Mouse (Mus musculus) gastrocnemius, postnatal 14 days (tissue): ENCODE measurements at regions not wholly inside any gene's neighbourhood (a gene's known extent, or its start where the extent isn't known, plus 50 kb on each side); places are given as distances from the start of the nearest gene placed in this dataset.

ENCODE experiments used
- DNase-seq: peaks from one replicate; pipeline ENCODE4 v3.0.0; 2021; ENCODE audit warnings: mixed read lengths
- intact Hi-C: fragments of 180-260 bp; cut with DNase I; formaldehyde crosslinking; loops from one replicate; pipeline ENCODE4 v1.15.1; 2025; ENCODE audit warnings: low total_unique reads

- intact Hi-C loops: no loop called here
- DNase-seq: peak; percentile 44
Measured at GRCm38 (mm10) chr16:31592014-31592871, 71.0 kb upstream of the Dlg1 start.

- no peak for DNase-seq
- intact Hi-C loops: no loop called here
Measured at GRCm38 (mm10) chr16:31592973-31593683, 70.1 kb upstream of the Dlg1 start.

GRCm38 (mm10) chr16:31597965-31598364 lies 65.3 kb upstream of the Dlg1 start:
- DNase-seq: no peak
- intact Hi-C loops: no loop called here

- intact Hi-C loops: no loop called here
- DNase-seq: peak; percentile 74
Measured at GRCm38 (mm10) chr16:31598409-31598988, 64.7 kb upstream of the Dlg1 start.

- intact Hi-C loops: no loop called here
- no peak for DNase-seq
Measured at GRCm38 (mm10) chr16:31598989-31599421, 64.2 kb upstream of the Dlg1 start.

- intact Hi-C loops: no loop called here
- DNase-seq: no peak
Measured at GRCm38 (mm10) chr16:31601278-31601677, 62.0 kb upstream of the Dlg1 start.

GRCm38 (mm10) chr16:31603185-31603584 lies 60.1 kb upstream of the Dlg1 start:
- intact Hi-C loops: no loop called here

GRCm38 (mm10) chr16:31606389-31607177 lies 56.7 kb upstream of the Dlg1 start:
- intact Hi-C loops: no loop called here
- DNase-seq: peak; percentile 71

More at GRCm38 (mm10) chr16:31603185-31603584, 60.1 kb upstream of the Dlg1 start:
- no peak for DNase-seq

- intact Hi-C loops: no loop called here
- DNase-seq: peak; percentile 49
Measured at GRCm38 (mm10) chr16:31608964-31609363, 54.3 kb upstream of the Dlg1 start.

- intact Hi-C loops: no loop called here
Measured at GRCm38 (mm10) chr16:31609394-31610172, 53.7 kb upstream of the Dlg1 start.

More at GRCm38 (mm10) chr16:31609394-31610172, 53.7 kb upstream of the Dlg1 start:
- DNase-seq: no peak
